Mouse (Mus musculus) cerebellum, adult 9-10 months (tissue): ENCODE results near the gene Mup1.
"Not testable (repeated sequence)": the region's sequence is repeated elsewhere in the genome, so short reads cannot be mapped to it uniquely, and the experiment has no call there.

Experiments
- DNase-seq: peaks from one replicate; pipeline ENCODE4 v3.0.0; 2022

Gene Mup1

GRCm38 (mm10) chr4:60501860-60502259 is at the start of gene Mup1:
Gene Mup1 (minus strand): TSS chr4:60501960.
- DNase-seq, result not testable (repeated sequence)
